Mouse (Mus musculus) cerebellum, adult 2 months (tissue): ENCODE measurements at regions not wholly inside any gene's neighbourhood (a gene's known extent, or its start where the extent isn't known, plus 50 kb on each side); places are given as distances from the start of the nearest gene placed in this dataset.

ENCODE experiments used
- CTCF ChIP-seq: fragments of 200-500 bp; IDR thresholded peaks from 2 replicates; pipeline ENCODE4 v1.5.1; 2011; ENCODE audit warnings: low read depth, mild to moderate bottlenecking, control low read depth, low read length, moderate library complexity, borderline replicate concordance; ENCODE audit not compliant: insufficient read depth
- POLR2A ChIP-seq: fragments of 200-500 bp; IDR thresholded peaks from 2 replicates; pipeline ENCODE4 v1.6.1; 2011; ENCODE audit warnings: low read length, control low read depth, borderline replicate concordance; ENCODE audit not compliant: insufficient read depth

GRCm38 (mm10) chr8:90031220-90031619, 316.9 kb downstream of the Tox3 start:
- TF ChIP-seq POLR2A = no peak
- TF ChIP-seq CTCF = no peak
